Mouse (Mus musculus) thymus, postnatal 10 days (tissue): ENCODE measurements around the gene Shmt2.

Experiments used
- DNase-seq, 2 experiments: peaks; one replicate each; pipeline ENCODE4 v3.0.0; 2021; ENCODE audit warnings: low spot score in 2 of 2

Gene Shmt2

GRCm38 (mm10) chr10:127522088-127522581, at the start of gene Shmt2:
TSS of gene Shmt2 (minus strand) at chr10:127522444.
- DNase-seq, result peak; percentile 78 to 85

- no peak for DNase-seq
Measured at GRCm38 (mm10) chr10:127570937-127571641, 48.8 kb upstream of the Shmt2 start.

- no peak for DNase-seq
Measured at GRCm38 (mm10) chr10:127570384-127570783, 48.1 kb upstream of the Shmt2 start.

- peak; percentile 61 to 85 for DNase-seq
Measured at GRCm38 (mm10) chr10:127569450-127569849, 47.2 kb upstream of the Shmt2 start.

GRCm38 (mm10) chr10:127566553-127567326, 44.5 kb upstream of the Shmt2 start:
- DNase-seq, result no peak

- DNase-seq, result no peak
Measured at GRCm38 (mm10) chr10:127564301-127564700, 42.1 kb upstream of the Shmt2 start.

- DNase-seq, result no peak
Measured at GRCm38 (mm10) chr10:127563840-127564239, 41.6 kb upstream of the Shmt2 start.

GRCm38 (mm10) chr10:127561145-127561544, 38.9 kb upstream of the Shmt2 start:
- DNase-seq, result no peak

- DNase-seq, result peak in 1 of 2 experiments; percentile 37
Measured at GRCm38 (mm10) chr10:127557397-127557796, 35.2 kb upstream of the Shmt2 start.

- peak in 1 of 2 experiments; percentile 37 for DNase-seq
Measured at GRCm38 (mm10) chr10:127555703-127556102, 33.5 kb upstream of the Shmt2 start.

GRCm38 (mm10) chr10:127549892-127550291, 27.6 kb upstream of the Shmt2 start:
- no peak for DNase-seq

- no peak for DNase-seq
Measured at GRCm38 (mm10) chr10:127548236-127548635, 26.0 kb upstream of the Shmt2 start.

GRCm38 (mm10) chr10:127546505-127546904, 24.3 kb upstream of the Shmt2 start:
- DNase-seq, result no peak

GRCm38 (mm10) chr10:127544375-127544774, 22.1 kb upstream of the Shmt2 start:
- DNase-seq, result no peak

- DNase-seq, result no peak
Measured at GRCm38 (mm10) chr10:127543916-127544315, 21.7 kb upstream of the Shmt2 start.

- DNase-seq, result no peak
Measured at GRCm38 (mm10) chr10:127542720-127543119, 20.5 kb upstream of the Shmt2 start.

- DNase-seq, result no peak
Measured at GRCm38 (mm10) chr10:127542084-127542483, 19.8 kb upstream of the Shmt2 start.

- no peak for DNase-seq
Measured at GRCm38 (mm10) chr10:127541510-127541909, 19.3 kb upstream of the Shmt2 start.

GRCm38 (mm10) chr10:127537854-127538583, 15.8 kb upstream of the Shmt2 start:
- peak in 1 of 2 experiments; percentile 62 for DNase-seq

- DNase-seq, result peak in 1 of 2 experiments; percentile 55
Measured at GRCm38 (mm10) chr10:127536586-127537314, 14.5 kb upstream of the Shmt2 start.

GRCm38 (mm10) chr10:127534929-127535384, 12.7 kb upstream of the Shmt2 start:
- no peak for DNase-seq
